Mouse (Mus musculus) thymus, postnatal 25 days (tissue): Measurements from ENCODE around the gene Dock6.
"Not testable (repeated sequence)": the region's sequence is repeated elsewhere in the genome, so short reads cannot be mapped to it uniquely, and the experiment has no call there.

Source experiments
- DNase-seq: peaks from one replicate; pipeline ENCODE4 v3.0.0; 2022

Gene Dock6

GRCm38 (mm10) chr9:21852128-21853091 lies at the start of gene Dock6:
Dock6 (minus strand) TSS chr9:21852635.
- DNase-seq: peak; percentile 78

DNA sequence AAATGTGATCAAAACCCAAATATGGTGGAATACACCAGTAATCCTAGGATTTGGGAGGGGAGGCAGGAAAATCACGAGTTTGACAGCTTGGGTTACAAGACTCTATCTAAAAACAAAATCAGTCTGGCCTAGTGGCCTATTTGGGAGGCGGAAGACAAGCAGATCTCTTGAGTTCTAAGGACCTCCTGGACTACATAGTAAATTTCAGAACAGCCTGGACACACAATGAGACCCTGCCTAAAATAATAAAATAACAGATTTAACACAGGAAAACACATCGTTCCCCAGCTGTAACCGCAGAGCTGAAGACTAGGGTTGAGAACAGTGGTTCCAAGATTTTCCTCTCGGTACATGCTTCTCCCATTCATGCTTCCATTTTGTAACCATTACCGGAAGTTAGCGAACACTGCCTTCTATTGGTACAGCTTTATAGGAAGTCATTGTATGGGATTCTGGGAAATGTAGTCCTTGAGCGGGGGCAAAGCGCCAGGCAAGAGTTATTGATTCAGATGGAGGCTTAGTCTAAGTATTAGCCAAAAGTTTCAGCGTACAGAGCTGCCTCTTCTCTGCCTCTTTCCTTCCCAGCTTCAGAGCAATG lies 48.9 kb upstream of the Dock6 start:
- DNase-seq: no peak

DNA sequence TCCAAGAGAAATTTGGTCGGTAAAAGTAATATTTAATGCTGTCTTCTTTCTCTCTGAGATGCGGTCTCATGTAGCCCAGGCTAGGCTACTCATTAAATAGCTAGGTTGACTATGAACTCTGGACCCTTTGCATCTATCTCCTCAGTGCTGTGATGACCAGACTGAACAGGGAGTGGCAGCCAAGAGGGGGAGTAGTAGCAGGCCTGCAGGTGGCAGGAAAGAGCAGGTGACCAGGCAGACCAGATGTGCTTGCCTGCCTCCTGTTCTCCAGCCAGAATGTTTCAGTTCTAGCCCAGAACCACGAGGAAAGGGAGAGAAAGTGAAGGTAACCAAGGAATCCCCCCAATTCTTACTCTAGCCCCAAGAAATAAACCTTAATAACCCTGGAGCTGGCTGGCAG lies 36.8 kb upstream of the Dock6 start:
- no peak for DNase-seq

GRCm38 (mm10) chr9:21876601-21877000 lies 24.2 kb upstream of the Dock6 start:
- no peak for DNase-seq

- no peak for DNase-seq
Observed at GRCm38 (mm10) chr9:21872204-21872603, 19.8 kb upstream of the Dock6 start.

DNA sequence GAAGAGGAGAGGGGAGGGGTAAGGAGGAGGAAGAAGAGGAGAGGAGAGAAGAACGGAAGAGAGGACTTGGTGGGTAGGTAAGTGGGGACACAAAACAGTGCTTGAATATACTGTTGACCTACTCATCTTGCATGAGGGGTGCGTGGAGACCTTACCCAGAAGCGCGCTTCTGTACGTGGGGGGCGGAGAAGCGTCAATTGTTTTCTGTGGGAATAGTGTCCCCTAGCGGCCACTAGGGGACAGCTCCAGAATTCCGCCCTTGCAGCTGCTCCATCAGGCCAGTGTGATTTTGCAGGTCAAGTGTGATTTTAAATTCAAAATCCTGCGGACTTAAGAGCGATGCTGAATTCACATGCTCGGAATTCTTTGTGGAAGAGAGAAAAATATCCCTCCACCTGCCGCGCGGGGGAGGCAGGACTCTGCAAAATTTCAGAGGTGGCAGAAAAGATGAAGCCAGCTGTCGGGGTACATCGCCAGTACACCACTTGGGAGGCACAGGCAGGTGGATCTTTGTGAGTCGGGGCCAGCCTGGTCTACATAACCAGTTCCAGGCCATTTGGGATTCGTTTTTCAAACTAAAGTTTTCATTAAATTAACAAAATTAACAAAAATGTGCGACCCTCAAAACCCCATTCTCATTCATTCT lies 18.6 kb upstream of the Dock6 start:
- DNase-seq: peak; percentile 41

DNA sequence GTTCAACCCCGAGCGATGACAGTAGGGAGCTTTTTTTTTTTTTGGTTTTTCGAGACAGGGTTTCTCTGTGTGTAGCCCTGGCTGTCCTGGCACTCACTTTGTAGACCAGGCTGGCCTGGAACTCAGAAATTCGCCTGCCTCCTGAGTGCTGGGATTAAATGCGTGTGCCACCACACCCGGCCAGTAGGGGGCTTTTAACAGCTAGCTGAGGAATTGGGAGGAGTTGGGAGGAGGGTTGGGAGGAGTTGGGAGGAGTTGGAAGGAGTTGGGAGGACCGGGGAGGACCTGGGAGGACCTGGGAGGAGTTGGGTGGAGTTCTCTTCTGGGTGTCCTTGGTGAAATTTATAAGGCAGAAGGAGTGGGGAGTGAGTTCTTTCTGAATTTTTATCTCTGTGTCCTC lies 16.9 kb upstream of the Dock6 start:
- DNase-seq: peak; percentile 41

- DNase-seq: no peak
Observed at GRCm38 (mm10) chr9:21867726-21868125, 15.3 kb upstream of the Dock6 start.

DNA sequence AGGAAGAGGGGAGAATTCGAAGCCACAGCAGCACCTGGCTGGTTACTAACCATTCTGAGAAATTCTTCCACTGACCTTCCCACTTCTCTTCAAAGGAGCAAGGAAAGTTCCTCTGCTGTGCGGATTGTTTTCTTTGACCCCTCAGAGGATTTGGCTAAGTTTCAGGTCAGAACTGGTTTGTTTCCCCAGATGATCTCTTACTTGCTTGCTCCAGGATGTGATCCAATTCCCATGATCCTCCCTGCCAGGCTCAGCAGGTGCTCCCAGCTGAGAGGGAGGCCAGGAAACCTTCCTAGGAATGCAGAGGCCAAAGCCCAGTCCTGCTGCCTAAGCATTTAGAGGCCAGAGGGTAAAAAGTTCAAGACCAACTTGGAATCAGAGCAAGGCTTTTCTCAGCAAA lies 14.2 kb upstream of the Dock6 start:
- no peak for DNase-seq

- DNase-seq: no peak
Observed at GRCm38 (mm10) chr9:21865673-21866398, 13.4 kb upstream of the Dock6 start.

DNA sequence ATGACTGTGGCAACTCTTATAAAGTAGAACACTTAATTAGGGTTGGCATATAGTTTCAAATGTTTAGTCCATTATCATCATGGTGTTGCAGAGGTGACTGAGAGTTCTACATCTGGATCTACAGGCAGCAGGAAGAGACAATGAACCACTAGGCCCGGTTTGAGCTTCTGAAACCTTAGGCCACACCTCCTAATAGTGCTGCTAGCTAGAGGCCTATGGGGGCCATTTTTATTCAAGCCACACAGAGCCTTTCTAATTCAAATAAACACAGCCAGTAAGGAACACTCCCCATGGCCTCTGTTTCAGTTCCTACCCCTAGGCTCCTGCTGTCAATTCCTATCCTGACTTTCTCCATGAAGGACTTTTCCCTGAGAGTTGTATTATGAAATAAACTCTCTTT lies 9.7 kb upstream of the Dock6 start:
- DNase-seq: no peak

DNA sequence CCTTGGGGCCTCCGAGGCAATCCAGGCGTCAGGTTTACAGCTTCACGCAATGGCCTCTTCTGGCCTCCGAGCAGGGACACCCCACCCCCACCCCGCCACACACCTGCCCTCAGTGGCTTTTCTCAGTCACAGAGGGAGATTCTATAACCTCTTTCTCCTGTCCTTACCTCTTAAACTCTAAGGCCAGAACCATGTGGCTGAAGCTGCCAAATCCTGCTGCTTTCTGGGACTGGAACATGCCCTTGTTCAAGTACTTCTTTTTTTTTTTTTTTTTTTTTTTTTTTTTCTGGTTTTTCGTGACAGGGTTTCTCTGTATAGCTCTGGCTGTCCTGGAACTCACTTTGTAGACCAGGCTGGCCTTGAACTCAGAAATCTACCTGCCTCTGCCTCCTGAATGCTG lies 7.9 kb upstream of the Dock6 start:
- not testable (repeated sequence) for DNase-seq

DNA sequence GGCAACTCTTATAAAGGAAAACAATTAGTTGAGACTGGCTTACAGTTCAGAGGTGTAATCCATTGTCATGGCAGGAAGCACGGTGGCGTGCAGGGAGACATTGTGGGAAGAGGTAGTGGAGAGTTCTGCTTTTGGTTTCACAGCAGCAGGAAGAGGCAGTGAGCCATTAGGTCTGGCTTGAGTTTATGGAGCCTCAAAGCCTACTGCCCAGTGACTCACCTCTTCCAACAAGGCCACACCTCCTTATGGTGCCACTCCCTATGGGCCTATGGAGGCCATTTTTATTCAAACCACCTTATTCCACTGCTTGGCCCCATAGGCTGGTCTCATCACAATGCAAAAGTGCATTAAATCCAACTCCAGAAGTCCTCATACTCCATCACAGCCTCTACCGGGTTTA lies 7.2 kb upstream of the Dock6 start:
- DNase-seq: no peak

- no peak for DNase-seq
Observed at GRCm38 (mm10) chr9:21858084-21858483, 5.6 kb upstream of the Dock6 start.

- no peak for DNase-seq
Observed at GRCm38 (mm10) chr9:21857501-21857900, 5.1 kb upstream of the Dock6 start.

GRCm38 (mm10) chr9:21854894-21855293 lies 2.5 kb upstream of the Dock6 start:
- no peak for DNase-seq

DNA sequence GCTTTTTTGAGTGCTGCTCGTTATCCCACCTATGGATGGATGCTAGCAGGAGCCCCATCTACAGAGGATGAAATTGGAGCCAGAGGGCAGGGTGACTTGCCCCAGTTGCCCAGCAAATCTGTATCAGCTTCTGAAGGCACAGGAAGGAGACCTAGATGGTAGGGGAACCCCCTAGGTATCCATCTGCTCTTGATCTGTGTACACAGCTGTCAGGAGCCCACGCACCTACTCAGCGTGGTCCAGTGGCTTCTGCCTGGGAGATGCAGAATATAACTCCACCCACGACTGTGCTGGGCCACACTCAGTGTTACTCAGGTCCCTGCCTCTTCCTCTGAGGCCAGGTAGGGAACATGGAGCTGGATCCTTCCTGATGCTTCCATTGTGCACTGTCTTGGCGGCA lies 1.5 kb upstream of the Dock6 start:
- no peak for DNase-seq

DNA sequence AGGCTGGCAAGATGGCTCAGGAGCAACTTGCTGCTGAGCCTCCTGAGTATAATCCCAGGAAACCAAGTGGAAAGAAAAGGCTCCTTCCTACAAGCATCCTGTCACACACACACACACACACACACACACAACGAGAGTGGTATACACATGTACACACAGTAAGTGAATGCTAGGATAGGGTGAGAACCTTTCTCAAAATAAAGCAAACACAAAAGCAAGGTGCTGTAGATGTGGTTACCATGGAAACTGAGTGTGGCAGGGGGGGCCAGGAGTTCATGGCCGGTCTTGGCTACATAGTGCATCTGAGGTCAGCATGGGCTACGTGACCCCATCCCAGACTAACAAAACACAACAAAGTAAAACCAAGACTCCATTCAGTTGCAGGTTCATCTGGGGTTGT lies 1.4 kb downstream of the Dock6 start:
- DNase-seq: no peak

DNA sequence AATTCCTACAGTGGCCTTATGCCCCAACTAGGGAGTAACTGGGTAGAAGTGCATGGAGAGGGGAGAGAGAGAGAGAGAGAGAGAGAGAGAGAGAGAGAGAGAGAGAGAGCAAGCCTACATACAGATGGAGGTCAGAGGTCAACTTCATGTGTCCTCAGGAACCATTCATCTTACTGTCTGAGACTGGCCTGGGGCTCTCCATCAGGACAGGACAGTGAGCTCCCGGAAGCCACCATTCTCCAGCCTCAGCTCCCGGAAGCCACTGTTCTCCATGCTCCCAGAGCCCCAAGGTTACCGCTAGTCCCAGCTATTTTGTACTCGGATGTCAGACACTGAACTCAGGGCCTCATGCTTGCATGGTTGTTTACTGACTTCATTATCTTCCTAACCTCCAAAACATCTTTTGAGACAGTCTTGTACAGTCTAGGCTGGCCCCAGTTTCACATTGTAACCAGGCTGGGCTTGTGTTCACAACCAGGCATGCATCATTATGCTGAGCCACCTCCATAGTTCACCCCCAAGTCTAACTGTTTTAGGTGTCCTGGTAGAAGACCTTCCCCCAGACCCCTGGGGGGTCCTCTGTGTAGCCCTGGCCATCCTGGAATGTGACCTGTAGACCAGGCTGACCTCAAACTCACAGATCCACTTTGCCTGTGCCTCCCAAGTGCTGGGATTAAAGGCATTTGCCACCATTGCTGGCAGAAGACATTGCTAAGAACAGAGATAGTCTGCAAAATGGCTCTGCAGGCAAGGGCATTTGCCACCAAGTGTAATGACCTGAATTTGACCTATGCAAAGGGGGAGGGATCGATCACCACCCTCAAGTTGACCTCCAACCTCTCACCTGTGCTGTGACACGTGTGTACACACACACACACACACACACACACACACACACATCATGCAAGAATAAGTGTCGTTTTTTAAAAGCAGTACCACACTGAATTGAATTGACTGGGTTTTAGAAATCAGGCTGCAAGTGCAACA lies 2.5 kb downstream of the Dock6 start:
- no peak for DNase-seq

GRCm38 (mm10) chr9:21847926-21848325 lies 4.5 kb downstream of the Dock6 start:
- DNase-seq: no peak

GRCm38 (mm10) chr9:21847425-21847824 lies 5.0 kb downstream of the Dock6 start:
- no peak for DNase-seq
